Mouse (Mus musculus) yolk sac, embryonic 10.5 days (tissue): ENCODE data around the gene Ubxn10.

Experiments
- DNase-seq: peaks from one replicate; pipeline ENCODE4 v3.0.0-alpha.2; 2017; ENCODE audit warnings: low spot score

Gene Ubxn10

DNA sequence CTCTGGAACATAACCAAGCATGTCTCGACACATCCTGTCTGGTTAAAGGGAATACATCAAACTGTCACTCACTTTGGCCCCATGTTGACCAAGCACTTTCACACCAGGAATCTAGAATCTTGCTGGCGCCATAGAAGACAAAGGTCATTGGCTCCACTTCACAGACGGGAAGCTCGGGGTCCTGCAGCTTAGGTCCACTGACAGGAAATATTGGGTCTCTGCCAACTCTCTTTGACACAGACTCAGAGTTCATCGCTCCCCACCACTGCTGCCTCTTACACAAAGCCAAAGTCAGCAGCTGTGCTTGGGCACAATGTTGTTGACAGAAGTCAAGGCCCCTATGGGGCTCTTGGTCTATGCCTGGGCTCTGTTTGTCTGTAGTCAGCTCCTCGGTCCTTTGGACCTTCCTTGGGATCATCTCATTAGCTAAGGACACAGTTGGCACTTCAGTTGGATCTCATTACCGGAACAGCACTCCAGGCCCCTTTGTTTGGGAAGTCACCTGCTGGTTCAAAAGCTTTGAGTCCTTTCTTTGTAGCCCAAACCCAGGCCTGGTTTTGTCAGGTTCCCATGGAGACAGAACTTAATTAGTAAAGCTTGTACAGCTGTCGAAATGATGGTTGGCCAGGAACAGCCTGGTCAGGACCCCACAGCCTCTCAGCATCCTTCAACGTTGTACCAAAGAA is 7.8 kb downstream of the Ubxn10 start:
- DNase-seq, result peak; percentile 18

DNA sequence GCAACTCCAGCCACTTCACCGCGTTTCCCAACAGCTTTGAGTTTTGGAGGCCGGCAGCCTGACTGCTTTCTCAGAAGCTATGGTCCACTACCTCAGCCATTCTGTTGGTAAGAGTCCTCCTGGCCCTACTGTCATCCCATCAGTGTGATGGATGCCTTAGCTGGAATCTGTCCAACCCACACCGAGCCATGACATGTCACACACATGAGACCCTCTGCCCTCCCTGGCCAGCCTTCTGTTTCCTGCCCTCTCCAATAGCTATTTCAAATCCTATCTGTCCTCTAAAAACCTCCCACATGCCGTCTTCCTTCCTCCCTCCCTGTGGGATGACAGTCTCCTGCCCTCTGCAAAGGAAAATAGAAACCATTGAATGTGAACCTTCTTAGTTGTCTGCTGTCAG is 11.2 kb downstream of the Ubxn10 start:
- DNase-seq, result no peak

DNA sequence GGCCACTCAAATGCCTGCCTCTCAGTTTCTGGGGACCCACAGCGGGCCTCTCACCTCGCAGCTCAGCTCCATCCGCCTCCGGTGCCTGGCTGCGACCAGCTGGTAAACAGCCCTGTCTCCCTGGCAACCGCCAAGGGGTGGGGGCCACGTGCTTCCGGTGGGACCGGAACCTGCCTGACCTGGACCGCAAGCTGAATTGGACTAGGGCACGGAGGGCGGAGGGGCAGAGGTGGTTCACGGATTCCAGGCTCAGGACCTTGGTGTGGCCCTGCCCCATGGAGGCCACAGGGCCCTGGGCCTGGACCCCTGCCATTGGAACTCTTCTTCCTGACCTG is 11.9 kb downstream of the Ubxn10 start:
- peak; percentile 48 for DNase-seq

DNA sequence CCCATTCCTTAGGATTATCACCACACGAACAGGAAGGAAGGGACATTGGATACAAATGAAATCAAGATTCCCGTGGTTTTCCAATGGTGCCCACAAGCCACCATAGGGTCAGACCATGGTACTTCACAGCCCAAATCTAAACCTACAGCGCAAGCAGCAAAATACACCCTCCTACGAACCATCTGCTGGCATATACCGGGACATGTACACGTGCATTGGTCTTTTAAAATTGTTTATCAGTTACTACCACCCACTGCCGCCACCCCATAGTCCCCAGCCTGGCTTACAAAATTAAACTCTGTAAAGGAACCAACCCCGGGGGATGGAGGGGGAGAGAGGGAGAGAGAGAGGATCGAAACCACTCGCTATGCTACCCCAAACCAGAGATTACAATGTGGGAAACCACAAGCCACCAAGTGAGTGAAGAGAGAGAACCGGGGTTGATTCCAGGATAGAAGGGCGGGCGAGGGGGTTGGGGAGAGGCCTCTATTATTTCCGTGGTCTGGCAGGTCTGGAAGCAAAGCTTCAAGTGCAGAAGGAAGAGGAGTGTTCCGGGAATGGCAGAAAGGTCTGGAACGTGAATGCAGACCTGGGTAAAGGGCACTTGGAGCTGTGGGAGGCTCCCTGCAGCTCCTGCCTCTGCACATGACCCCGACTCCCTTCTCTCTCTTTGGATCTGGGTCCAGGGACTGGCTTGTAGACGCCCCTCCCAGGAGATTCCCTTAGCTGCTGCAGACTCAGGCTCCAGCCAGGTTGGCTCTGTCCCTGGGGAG is 12.4 kb downstream of the Ubxn10 start, which contains the start of gene Pla2g2c:
Gene Pla2g2c (plus strand): TSS at position 439 of the 773 bp plus-strand sequence.
- DNase-seq, result no peak

DNA sequence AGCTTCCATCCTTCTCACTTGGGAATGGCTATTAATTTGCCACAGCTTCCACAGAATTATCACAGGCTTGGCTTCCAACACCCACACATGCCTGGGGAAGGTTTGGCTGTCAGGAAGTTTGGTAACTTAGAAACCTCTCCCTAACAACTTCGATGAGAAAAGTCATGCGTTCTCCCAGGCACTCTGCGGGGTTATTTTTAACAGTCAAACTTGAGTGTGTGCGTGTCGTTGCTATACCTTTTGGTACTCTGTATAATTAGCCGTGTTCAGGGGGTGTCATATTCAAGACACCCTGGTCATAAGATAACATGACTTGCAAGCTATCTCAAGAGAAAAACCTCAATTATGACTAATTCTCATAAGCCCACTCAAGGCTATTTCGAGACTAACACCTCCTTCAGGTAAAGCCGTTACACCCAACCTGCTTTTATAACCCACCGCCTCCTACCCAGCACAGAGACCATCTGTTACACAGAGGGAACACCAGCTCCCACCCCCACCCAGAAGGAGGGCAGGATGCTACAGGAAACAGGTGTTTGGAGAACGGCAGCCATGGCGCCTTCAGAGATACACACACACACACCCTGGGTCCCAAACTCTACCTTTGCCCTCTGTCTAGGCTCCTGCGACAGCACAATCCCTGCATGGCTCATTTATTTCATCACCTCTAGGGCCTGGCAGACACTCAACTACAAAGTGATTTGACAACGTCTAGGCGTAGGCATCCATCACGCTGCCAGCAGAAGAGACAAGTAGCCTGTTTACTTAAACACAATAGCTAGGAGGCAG is 13.3 kb downstream of the Ubxn10 start:
- no peak for DNase-seq

DNA sequence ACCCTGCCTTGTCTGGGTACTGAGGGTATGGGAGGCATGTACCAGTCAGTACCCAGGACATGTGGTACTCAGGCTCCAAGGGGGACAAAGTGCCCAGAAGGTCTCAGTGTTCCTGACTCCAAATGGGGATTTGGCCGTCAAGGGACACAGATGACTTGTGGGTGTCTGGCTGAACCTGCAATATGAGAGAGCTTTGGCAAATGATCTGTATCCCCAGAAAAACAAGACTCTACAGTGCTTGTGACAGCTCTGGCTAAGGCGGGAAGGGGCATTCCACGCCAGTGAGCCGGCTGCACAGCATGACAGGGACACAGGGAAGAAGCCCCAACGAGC is 17.7 kb downstream of the Ubxn10 start:
- DNase-seq, result no peak

DNA sequence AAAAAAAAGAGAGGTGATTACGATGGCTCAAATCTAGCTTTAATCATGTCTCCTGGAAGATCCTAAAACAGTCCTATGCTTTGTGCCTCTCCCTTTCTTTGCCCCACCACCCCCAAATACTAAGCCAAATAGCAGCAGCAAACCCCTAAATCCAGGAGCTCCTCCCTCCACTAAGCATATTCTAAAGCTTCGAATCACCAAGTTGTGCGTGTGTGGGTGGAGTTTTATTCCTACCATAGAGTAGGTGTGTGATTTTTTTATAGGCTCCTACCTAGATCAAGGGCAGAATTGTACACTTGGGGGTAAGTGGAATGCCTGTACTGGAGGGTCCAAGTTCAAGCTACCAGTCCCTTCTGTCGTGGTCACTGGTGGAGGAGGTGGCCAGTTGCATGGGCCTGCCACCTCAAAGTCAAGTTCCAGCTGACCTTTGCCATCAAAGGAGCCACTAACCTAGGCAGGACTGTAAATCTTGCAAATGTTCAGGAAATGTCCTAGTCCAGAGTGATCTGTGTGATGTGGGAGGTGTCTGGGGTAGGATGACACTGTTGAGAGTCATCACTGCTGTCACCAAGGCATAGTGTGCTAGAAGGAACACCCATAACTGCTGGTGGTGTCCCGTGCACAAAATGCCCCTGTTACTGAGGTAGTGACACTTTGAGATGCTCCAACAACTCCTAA is 18.2 kb downstream of the Ubxn10 start:
- DNase-seq, result no peak

DNA sequence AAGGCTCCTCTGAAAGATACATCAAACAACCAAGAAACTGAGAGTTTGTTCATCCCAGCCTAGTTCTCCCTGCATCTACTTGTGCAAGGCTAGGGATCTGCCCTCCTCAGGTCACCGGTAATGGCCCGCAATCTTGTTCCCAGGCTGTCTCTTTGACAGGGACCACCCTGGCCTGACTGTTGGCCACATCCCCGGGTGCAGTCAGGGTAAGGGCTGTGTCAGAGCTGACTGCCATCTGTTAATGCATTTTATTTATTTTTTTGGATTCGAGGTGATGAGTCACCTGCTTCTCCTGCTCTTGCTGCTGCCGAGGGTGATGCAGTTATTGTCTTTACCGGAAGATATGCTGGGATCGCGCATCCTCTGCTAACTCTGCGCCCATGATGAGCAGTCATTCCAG is 20.3 kb downstream of the Ubxn10 start:
- DNase-seq, result no peak

DNA sequence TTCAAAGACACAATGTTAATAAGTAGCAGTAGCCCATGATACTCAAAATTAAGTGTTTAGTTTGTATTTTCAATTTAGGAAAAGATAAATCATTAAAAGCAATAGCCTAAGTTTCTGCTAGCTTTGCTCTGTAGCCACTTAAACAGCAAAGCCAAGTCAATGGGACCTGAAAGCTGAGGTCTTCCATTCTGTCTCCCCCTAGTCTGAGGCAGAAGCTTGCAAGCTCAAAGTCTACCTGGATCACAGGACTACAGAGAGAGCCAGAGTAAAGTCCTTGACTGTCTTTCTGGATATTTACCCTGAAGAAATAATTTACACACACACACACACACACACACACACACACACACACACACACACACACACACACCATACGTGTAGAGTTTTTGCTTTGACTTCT is 22.8 kb downstream of the Ubxn10 start:
- DNase-seq, result no peak

DNA sequence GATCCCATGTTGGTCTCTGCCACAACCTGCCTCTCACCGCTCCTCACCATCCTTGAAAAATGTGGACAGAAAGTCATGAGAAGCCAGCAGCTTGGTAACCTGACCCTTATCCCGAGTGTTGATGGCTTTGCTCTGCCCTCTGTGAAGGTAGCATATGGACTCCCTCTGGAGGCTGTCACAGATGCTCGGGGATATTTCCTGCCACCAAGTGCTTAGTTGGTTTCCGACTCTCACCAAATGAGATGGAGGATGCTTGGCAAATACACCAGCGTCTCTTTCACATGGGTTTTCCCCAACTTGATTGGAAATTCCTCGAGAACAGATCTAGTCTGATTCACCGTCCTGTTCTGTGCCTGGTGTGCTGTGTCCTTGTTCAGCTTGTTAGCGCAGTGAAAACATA is 24.3 kb downstream of the Ubxn10 start:
- no peak for DNase-seq

DNA sequence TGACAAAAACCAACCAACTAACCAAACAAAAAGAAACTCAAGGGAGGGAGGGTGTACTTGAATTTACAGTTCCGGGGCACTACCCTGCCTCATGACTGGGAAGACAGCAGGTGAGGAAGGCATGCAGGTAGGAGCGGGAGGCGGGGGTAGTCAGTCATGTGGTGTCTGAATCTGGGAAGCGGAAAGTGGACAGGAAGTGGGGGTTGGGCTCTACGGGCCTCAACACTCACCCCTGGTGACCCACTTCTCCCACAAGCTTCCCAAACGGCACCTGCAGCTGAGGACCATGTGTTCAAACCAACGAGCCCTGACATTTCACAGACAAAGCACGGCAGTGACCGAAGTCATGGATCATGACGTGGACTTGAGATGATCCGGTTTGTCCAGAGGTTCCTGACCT is 24.9 kb downstream of the Ubxn10 start:
- DNase-seq, result no peak

DNA sequence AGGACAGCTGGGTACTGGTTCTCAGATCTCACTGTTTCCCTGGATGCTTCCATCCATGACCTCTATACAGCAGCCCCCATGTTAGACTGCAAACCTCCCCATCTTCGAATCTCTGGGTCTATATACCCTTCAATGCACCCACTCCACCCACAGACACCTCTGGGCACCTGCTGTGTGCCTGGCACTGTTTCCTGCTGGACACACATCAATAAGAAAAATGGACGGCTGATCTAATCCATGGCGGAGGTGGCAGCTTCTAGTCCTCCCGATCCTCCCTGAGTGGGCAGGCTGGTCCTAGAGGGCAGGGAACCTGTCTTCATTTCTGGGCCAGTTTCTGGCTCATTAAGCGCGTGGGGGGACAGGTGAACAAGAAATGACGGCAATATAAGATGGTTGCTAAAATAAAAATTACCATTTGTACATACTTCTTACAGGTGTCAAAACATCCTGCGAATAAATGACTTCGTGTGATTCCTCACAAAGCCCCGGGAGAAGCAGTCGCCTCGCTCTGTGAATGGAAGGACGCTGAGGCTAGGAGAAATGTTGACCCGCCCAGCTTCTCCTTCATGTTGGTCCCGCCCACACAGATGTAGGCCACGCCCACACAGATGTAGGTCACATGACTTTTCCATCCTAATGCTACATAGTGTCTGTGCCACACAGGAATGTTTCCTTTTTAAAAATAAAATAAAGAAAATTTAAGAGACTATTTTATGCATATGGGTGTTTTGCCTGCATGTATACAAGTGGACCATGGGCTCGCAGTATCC is 25.7 kb downstream of the Ubxn10 start:
- no peak for DNase-seq

DNA sequence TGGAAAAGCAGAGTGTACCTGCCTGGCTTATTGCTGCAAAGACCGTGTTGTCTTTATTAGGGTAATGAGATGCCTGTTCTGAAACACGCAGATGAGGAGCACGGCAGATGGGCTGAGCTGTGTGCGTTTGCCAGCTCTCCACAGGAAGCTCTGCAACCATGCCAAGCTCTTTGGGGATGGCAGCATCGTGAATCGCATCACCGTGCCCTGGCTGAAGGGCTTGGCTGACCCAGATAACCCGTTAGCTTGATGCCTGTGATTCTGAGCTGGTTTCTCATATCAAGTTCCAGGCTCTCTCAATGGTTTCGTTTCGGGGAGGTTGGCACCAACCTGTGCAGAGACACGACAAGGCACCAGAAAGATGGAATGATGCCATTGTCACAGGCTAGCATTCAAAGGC is 26.3 kb downstream of the Ubxn10 start:
- no peak for DNase-seq

DNA sequence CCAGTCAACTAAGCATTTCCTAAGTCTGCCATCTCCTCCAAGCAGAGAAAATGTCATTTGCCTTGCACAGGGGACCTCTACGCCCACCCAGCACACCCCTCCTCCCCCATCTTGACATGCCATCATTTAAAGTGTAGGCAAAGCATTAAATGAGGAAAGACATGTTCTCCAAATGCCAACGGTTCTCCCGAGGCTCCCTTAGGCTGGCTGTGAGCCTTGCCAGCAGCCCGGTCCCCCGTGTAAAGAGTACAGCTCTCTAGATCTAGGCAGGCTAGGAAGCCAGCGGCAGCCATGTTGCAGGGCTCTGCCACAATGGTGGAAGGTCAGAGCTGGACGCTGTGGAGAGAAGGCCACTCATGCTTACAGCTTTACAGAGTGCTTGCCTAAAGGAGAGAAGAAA is 27.0 kb downstream of the Ubxn10 start:
- no peak for DNase-seq

DNA sequence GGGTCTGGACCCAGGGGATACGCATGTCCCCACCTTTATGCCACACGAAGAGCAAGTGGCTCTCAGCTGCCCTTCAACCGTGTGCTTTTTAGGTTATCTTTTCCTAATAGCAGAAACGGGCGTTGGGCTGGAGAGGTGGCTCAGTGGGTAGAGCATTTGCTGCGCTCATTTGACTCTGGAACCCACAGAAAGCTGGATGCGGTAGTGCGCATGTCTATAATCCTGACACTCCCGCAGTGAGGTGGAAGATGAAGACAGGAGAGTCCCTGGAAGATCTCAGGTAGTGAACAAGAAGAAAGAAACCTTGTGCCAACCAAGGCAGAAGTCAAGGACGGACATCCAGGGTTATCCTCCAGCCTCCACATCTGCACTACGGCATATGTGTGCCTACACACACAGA is 27.7 kb downstream of the Ubxn10 start:
- no peak for DNase-seq

DNA sequence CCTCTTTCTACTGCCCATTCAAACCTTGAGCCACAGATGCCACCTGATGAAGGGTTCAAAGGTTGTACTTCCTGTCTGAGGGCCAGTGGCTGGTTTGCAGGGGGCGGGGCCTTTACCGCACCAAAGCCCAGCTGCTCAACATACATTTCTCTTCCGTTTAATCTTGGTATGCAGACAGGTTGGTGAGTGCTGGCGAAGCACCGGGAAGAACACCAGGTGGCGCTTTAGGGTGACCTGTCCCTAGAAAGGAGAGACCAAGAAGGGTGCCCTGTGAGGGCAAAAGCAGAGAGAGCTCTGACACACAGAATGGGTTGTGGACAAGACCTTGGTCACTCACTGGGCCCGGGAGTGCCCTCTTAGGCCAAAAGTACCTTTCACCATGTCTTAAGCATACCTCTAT is 28.3 kb downstream of the Ubxn10 start:
- peak; percentile 46 for DNase-seq

DNA sequence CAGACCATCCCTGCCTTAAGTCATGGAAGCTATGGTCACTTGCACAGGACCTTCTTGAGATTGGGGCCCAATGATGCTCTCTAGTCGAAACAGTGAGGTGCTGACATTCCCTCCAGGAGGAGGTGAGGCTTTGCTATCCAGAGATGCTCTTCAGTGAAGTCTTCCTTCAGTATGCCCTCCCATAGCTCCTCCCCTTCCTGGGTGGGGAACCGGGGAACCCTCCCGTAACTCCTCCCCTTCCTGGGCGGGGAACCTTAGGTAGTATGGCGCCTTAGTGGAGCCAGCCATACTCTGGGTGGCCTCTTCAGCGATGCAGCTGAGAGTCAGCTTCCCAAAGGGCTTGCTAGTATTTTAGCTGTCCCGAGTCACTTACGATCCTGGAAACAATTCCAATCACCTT is 30.3 kb downstream of the Ubxn10 start:
- DNase-seq, result no peak

DNA sequence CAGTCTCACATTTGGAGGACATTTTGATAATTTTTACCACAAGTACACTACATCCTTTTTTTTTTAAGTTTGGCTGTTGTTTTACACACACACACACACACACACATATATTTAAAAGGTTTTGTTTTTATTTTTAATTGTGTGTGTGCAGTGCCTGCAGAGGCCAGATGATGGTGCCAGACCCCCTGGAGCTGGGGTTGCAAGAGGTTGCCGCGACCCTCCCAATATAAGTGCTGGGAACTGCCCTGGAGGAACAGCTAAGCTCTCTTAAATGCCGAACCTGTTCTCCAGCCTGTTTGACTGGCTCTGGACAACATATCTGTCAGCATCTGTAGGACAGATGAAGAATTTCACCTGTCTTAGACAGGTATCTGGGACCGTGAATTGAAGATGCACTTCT is 32.8 kb downstream of the Ubxn10 start:
- no peak for DNase-seq

DNA sequence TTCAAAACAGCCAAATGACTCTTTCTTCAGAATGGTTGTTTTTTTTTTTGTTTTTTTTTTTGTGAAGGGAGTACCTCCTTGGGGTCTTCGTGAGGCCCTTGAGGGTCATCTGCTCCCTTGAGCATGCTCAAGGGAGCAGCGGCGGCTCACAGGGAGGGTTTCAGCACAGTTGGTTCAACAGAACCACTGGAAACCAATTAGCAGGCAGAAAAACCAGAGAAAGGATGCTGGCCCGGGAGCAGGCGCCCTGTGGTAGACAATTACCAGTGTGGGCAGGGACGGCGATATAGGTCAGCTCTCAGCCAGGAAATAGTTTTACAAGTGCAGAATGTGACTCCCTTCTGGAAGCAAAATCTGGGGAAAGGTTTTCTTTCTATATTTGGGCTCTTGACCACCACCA is 33.4 kb downstream of the Ubxn10 start:
- no peak for DNase-seq

DNA sequence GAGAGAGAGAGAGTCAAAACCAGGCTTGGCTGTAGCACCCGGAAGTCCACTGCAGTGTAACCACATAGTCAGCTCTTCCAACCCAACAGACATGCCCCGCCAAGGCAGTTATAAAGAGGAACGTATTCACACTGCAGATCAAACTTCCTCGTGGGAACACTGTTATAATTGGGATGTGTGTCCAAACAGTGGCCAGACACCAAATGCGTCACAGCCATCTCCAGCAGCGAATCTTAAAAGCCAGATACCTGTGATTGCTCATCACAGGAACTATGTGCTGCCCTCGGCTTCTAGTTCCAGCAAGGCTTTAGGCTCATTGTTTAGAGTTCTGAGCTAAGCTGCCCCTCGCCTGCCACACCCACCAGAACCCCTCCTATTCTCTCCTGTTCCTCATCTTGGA is 34.4 kb downstream of the Ubxn10 start:
- no peak for DNase-seq

DNA sequence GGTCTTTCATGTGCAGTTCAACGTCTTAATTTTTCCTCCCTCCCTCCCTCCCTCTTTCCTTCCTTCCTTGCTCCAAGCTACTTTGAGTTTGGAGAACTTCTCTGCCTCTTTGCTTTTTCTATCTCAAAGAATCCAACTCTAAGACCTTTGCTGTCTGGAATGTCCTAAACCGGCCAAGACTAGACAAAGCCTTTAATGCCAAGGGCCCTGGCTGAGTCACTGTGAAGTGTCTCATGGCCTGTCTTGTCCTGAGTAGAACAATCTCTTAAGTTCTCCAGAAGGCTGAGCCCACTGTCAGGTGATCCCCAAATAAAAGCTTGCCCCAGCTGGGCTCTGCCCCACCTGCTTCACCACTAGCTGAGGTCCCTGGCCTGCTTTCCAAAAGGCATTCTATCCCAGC is 34.9 kb downstream of the Ubxn10 start:
- DNase-seq, result no peak

DNA sequence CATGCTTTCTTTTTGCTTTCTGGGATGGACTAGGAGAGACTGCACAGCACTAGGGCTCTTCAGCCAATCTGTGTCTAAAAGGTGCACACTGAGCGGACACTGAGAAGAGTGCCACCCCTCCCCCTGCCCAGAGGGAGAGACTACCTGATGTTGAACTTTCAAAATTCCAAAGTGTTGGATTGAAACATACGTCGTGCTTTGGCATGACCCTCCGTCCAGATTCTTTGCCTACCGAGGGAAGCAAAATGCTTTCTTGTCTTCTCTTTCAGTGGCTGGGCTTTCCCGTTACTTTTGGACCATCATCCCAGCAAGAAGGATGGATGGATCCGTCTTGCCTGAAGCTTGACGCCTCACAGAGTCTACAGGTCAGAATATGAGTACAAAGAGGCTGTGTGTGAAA is 35.9 kb downstream of the Ubxn10 start:
- no peak for DNase-seq
